Mouse (Mus musculus): ENCODE data around the gene Sycn. TPM values are rescaled to one million over a fixed set of nuclear protein-coding genes. Genes with fewer than 3 reads are reported as not detected.

Sycn gene
- polyA plus RNA-seq, 1 experiment from 2014 or later: 33.3 TPM

Other genes starting within 250 kb of the Sycn start
- gene Selenov, start 249.7 kb upstream of the Sycn start, polyA plus RNA-seq (2015; fragmentation: Nextera tagmentation; extraction: Ambion mirVana): 0.18 TPM in 1 of 2 replicates, not detected in the other
- gene Dll3, start 238.6 kb upstream of the Sycn start, polyA plus RNA-seq (2015; fragmentation: Nextera tagmentation; extraction: Ambion mirVana): 5.7 and 6.0 TPM in 2 replicates
- 165 and 169 TPM in 2 replicates for gene Timm50, start 228.8 kb upstream of the Sycn start, polyA plus RNA-seq (2015; fragmentation: Nextera tagmentation; extraction: Ambion mirVana)
- 67.9 and 75.6 TPM in 2 replicates for gene Supt5, start 202.1 kb upstream of the Sycn start, polyA plus RNA-seq (2015; fragmentation: Nextera tagmentation; extraction: Ambion mirVana)
- 1,085 and 1,147 TPM in 2 replicates for gene Rps16, start 190.2 kb upstream of the Sycn start, polyA plus RNA-seq (2015; fragmentation: Nextera tagmentation; extraction: Ambion mirVana)
- gene Plekhg2, start 168.3 kb upstream of the Sycn start, polyA plus RNA-seq (2015; fragmentation: Nextera tagmentation; extraction: Ambion mirVana): 40.2 and 41.7 TPM in 2 replicates
- 27.2 and 28.1 TPM in 2 replicates for gene Zfp36, start 160.6 kb upstream of the Sycn start, polyA plus RNA-seq (2015; fragmentation: Nextera tagmentation; extraction: Ambion mirVana)
- gene Med29, start 148.2 kb upstream of the Sycn start, polyA plus RNA-seq (2015; fragmentation: Nextera tagmentation; extraction: Ambion mirVana): 48.3 and 50.0 TPM in 2 replicates
- 70.8 and 78.9 TPM in 2 replicates for gene Paf1, start 147.9 kb upstream of the Sycn start, polyA plus RNA-seq (2015; fragmentation: Nextera tagmentation; extraction: Ambion mirVana)
- gene Gmfg, start 103.4 kb upstream of the Sycn start, polyA plus RNA-seq (2015; fragmentation: Nextera tagmentation; extraction: Ambion mirVana): 17.5 and 19.9 TPM in 2 replicates
- 1.9 and 2.7 TPM in 2 replicates for gene Lrfn1, start 88.9 kb upstream of the Sycn start, polyA plus RNA-seq (2015; fragmentation: Nextera tagmentation; extraction: Ambion mirVana)
- not detected in 2 replicates for gene Ifnl2, start 30.4 kb upstream of the Sycn start, polyA plus RNA-seq (2015; fragmentation: Nextera tagmentation; extraction: Ambion mirVana)
- not detected in 2 replicates for gene Ifnl3, start 18.0 kb upstream of the Sycn start, polyA plus RNA-seq (2015; fragmentation: Nextera tagmentation; extraction: Ambion mirVana)
- gene Nccrp1, start 6.4 kb downstream of the Sycn start, polyA plus RNA-seq (2015; fragmentation: Nextera tagmentation; extraction: Ambion mirVana): not detected in 2 replicates
- gene Samd4b, start 57.3 kb downstream of the Sycn start, polyA plus RNA-seq (2015; fragmentation: Nextera tagmentation; extraction: Ambion mirVana): 18.9 and 19.5 TPM in 2 replicates
- 51.7 and 53.1 TPM in 2 replicates for gene Pak4, start 57.3 kb downstream of the Sycn start, polyA plus RNA-seq (2015; fragmentation: Nextera tagmentation; extraction: Ambion mirVana)
- gene Acp7, start 90.4 kb downstream of the Sycn start, polyA plus RNA-seq (2015; fragmentation: Nextera tagmentation; extraction: Ambion mirVana): 0.06 TPM in 1 of 2 replicates, not detected in the other
- gene Fbxo27, start 152.0 kb downstream of the Sycn start, polyA plus RNA-seq (2015; fragmentation: Nextera tagmentation; extraction: Ambion mirVana): 2.9 and 3.1 TPM in 2 replicates
- gene Fbxo17, start 175.9 kb downstream of the Sycn start, polyA plus RNA-seq (2015; fragmentation: Nextera tagmentation; extraction: Ambion mirVana): 6.6 and 6.7 TPM in 2 replicates
- 136 and 143 TPM in 2 replicates for gene Mrps12, start 200.9 kb downstream of the Sycn start, polyA plus RNA-seq (2015; fragmentation: Nextera tagmentation; extraction: Ambion mirVana)
- 22.6 and 25.1 TPM in 2 replicates for gene Sars2, start 201.1 kb downstream of the Sycn start, polyA plus RNA-seq (2015; fragmentation: Nextera tagmentation; extraction: Ambion mirVana)
- gene Ccer2, start 215.3 kb downstream of the Sycn start, polyA plus RNA-seq (2015; fragmentation: Nextera tagmentation; extraction: Ambion mirVana): not detected in 2 replicates
- 54.9 and 60.3 TPM in 2 replicates for gene Sirt2, start 225.8 kb downstream of the Sycn start, polyA plus RNA-seq (2015; fragmentation: Nextera tagmentation; extraction: Ambion mirVana)
- gene Nfkbib, start 226.6 kb downstream of the Sycn start, polyA plus RNA-seq (2015; fragmentation: Nextera tagmentation; extraction: Ambion mirVana): 40.2 and 43.7 TPM in 2 replicates
- gene Rinl, start 248.1 kb downstream of the Sycn start, polyA plus RNA-seq (2015; fragmentation: Nextera tagmentation; extraction: Ambion mirVana): 4.5 and 5.6 TPM in 2 replicates

Data from intestine, embryonic 15.5 days (tissue).